Mouse (Mus musculus): ENCODE measurements around the gene Arhgap19. TPM values are rescaled to one million over a fixed set of nuclear protein-coding genes. Genes with fewer than 3 reads are reported as not detected.

The Arhgap19 gene
- total and polyA plus RNA-seq, 3 experiments: 20.4 to 36.8 (median 30.1) TPM

DNA sequence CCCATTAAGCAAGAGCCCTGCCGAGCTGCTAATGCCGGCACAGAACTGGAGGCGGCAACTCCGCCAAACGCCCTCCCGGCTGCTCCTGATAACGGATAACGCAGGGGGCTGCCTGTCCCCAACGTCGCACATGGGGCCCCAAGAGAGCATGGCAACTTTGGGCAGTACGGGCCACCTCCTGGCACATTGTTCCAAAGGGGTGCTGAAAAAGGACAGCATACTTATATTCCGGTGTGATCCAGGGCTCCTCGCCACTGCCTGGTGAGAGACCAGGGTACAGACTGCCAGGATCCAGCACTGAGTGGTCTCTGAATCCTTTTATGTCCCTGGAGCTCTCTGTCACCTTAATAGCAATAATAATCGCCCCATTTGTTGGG, 63.4 kb downstream of the Arhgap19 start:
- no peaks in the 10 kb centered on the region for H3K9me3 ChIP-seq (replicated peaks; ENCODE audit: low read length)
- no peak overlapping the region for H3K4me3 ChIP-seq (replicated peaks in 1 of 3; ENCODE audit: low read depth in 2 of 3, low read length in 2 of 3, poor library complexity in 1 of 3)
- H3K36me3 ChIP-seq (replicated peaks in 1 of 2; ENCODE audit: control insufficient read depth in 1 of 2, insufficient read depth in 1 of 2, low read length in 1 of 2): no peaks in the 10 kb centered on the region
- dilution Hi-C loops (cut with MboI; ENCODE audit: extremely low pct_ligation_motif_present, extremely low pct_unique_long_range_greater_than_20kb, low sequenced_read_pairs) (no loop called here), in situ Hi-C loops (cut with MboI; ENCODE audit: low pct_ligation_motif_present, low pct_unique_long_range_greater_than_20kb, low sequenced_read_pairs) (no loop called here)
- H3K4me1 ChIP-seq (ENCODE audit: control insufficient read depth in 1 of 2, insufficient read depth in 2 of 2): no peaks in the 10 kb centered on the region
- DNase-seq (ENCODE audit: extremely low read depth): no peak
- TF ChIP-seq GABPA (IDR thresholded peaks at IDR 0.05; ENCODE audit: insufficient replicate concordance, low read depth, low read length) (no peak), TCF12 (IDR thresholded peaks at IDR 0.05; ENCODE audit: low read depth, low read length) (no peak), ZNF384 (IDR thresholded peaks at IDR 0.05; ENCODE audit: low read depth, low read length) (no peak), IRF4 (IDR thresholded peaks at IDR 0.05; ENCODE audit: low read depth, low read length) (no peak), BHLHE40 (IDR thresholded peaks at IDR 0.05; ENCODE audit: low read depth, low read length) (no peak), MAZ (IDR thresholded peaks at IDR 0.05; ENCODE audit: low read depth, low read length) (no peak), USF1 (IDR thresholded peaks at IDR 0.05; ENCODE audit: low read depth, low read length) (no peak), CTCF (conservative IDR thresholded peaks at IDR 0.05 in 1 of 2, IDR thresholded peaks at IDR 0.05 in 1 of 2; ENCODE audit: low read depth in 2 of 2, low read length in 2 of 2) (no peak), POLR2A (IDR thresholded peaks at IDR 0.05; ENCODE audit: low read depth, low read length) (no peak), MEF2A (IDR thresholded peaks at IDR 0.05; ENCODE audit: borderline replicate concordance, low read depth, low read length) (no peak), KAT2A (IDR thresholded peaks at IDR 0.05; ENCODE audit: insufficient replicate concordance, low read length) (no peak), TBP (conservative IDR thresholded peaks at IDR 0.05; ENCODE audit: low read depth, low read length) (no peak), CHD2 (IDR thresholded peaks at IDR 0.05; ENCODE audit: low read length) (no peak)
- no peak overlapping the region for H3K27ac ChIP-seq (ENCODE audit: insufficient read depth, low read depth)
- H3K9ac ChIP-seq (ENCODE audit: insufficient read depth, low read depth): no peak overlapping the region
- no peak overlapping the region for H3K4me2 ChIP-seq (ENCODE audit: insufficient read depth, low read depth, poor library complexity, severe bottlenecking)
- no peaks in the 10 kb centered on the region for H3K79me2 ChIP-seq (replicated peaks; ENCODE audit: control insufficient read depth, extremely low read depth, insufficient read depth, poor library complexity, severe bottlenecking)
- H3K27me3 ChIP-seq (replicated peaks): peaks cover 87% of the 10 kb centered on the region

DNA sequence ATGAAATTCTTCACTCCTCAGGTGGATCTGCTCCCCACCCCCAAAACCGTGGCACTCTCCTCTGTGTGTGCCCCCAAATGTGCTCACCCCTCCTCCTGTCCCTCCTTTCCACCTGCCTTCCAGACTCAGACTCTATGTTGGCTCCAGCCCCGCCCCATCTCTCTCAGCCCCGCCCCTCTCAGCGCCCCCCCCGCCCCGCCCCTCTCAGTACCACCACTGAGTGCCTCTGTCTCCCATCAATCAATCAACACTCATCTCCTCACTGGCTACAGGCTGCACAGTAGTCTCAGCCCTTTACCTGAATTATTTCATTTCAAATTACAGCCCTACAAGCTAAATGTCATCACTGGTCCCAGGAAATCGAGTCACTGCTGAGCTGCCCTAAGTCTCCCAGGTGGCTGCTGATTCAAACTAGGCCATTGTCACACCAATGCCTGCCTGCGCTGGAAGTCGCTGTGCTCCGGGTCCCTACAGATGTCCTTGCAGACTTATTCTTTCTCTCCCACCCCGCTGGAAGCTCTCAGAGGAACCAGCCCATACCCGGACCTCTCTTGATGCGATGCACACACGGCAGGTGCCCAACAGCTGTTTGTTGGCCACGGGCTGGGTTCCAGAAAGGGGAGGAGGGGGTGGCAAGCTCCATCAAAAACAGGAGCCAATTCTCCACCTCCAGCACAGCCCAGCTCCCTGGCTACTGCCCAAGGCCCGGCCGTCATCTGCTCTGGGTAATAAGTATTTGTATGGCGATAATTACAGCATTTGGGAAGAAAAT, 64.0 kb downstream of the Arhgap19 start:
- no peak overlapping the region for H3K4me2 ChIP-seq (ENCODE audit: insufficient read depth, low read depth, poor library complexity, severe bottlenecking)
- dilution Hi-C loops (cut with MboI; ENCODE audit: extremely low pct_ligation_motif_present, extremely low pct_unique_long_range_greater_than_20kb, low sequenced_read_pairs) (no loop called here), in situ Hi-C loops (cut with MboI; ENCODE audit: low pct_ligation_motif_present, low pct_unique_long_range_greater_than_20kb, low sequenced_read_pairs) (no loop called here)
- no peak overlapping the region for H3K9ac ChIP-seq (ENCODE audit: insufficient read depth, low read depth)
- H3K79me2 ChIP-seq (replicated peaks; ENCODE audit: control insufficient read depth, extremely low read depth, insufficient read depth, poor library complexity, severe bottlenecking): no peaks in the 10 kb centered on the region
- TF ChIP-seq HCFC1 (IDR thresholded peaks at IDR 0.05; ENCODE audit: low read depth, low read length) (no peak), TBP (conservative IDR thresholded peaks at IDR 0.05; ENCODE audit: low read depth, low read length) (no peak), JUND (conservative IDR thresholded peaks at IDR 0.05; ENCODE audit: low read depth, low read length) (no peak), TCF12 (IDR thresholded peaks at IDR 0.05; ENCODE audit: low read depth, low read length) (no peak), USF2 (conservative IDR thresholded peaks at IDR 0.05; ENCODE audit: low read depth, low read length) (no peak), KAT2A (IDR thresholded peaks at IDR 0.05; ENCODE audit: insufficient replicate concordance, low read length) (no peak), ZKSCAN1 (IDR thresholded peaks at IDR 0.05; ENCODE audit: borderline replicate concordance, low read depth, low read length) (no peak)
- DNase-seq (ENCODE audit: extremely low read depth): no peak
- H3K27me3 ChIP-seq (replicated peaks): peaks cover 86% of the 10 kb centered on the region
- no peaks in the 10 kb centered on the region for H3K36me3 ChIP-seq (replicated peaks in 1 of 2; ENCODE audit: control insufficient read depth in 1 of 2, insufficient read depth in 1 of 2, low read length in 1 of 2)
- no peak overlapping the region for H3K4me3 ChIP-seq (replicated peaks in 1 of 3; ENCODE audit: low read depth in 2 of 3, low read length in 2 of 3, poor library complexity in 1 of 3)
- no peaks in the 10 kb centered on the region for H3K4me1 ChIP-seq (ENCODE audit: control insufficient read depth in 1 of 2, insufficient read depth in 2 of 2)
- H3K27ac ChIP-seq (ENCODE audit: insufficient read depth, low read depth): no peak overlapping the region
- no peaks in the 10 kb centered on the region for H3K9me3 ChIP-seq (replicated peaks; ENCODE audit: low read length)

Data from CH12.LX (cell line).